Mouse (Mus musculus): ENCODE results near the gene Bag5.
"Not testable (repeated sequence)": the region's sequence is repeated elsewhere in the genome, so short reads cannot be mapped to it uniquely, and the experiment has no call there.

Bag5 gene

GRCm38 (mm10) chr12:111736676-111737075 lies 23.6 kb upstream of the Bag5 start:
- DNase-seq (ENCODE audit: low read depth, low spot score), result not testable (repeated sequence)

DNA sequence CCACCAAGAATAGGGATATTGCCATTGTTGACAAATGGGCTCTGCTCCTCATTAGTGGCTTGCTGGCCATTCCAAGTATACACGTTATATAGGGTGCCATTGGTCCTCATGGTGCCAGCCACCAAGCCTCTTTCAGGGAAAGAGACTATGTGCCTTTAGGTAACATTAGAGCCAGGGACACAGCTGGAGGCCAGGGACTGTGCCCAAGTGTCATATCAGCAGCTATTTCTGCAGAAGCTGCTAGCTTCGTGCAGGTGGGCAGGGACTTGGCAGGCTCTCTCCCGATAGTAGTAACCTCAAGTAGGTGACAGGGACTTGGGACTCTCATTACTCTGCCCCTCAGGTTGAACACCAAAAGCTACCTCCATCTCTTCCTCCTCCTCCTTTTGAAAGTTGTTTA lies 21.9 kb upstream of the Bag5 start:
- no peak for DNase-seq (ENCODE audit: low read depth, low spot score)

DNA sequence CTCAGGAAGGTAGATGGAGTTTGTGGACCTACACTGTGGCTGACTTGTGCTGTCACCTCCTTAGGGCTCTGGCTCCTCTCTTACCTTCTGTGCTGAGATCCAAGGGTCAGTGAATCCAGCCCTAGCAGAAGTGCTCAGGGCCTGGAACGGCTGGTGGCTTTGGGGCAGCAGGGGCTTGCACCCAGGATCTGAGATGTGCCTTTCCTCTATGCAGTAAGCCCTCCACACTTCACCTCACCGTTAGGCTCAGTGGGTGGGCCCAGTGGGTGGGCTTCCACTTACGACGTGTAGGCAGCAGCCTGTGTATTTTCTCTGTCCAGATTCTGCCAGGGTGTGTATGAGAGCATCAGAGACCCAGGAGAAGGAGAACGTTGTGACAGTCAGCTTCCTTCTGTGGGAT lies 19.9 kb upstream of the Bag5 start:
- DNase-seq (ENCODE audit: low read depth, low spot score), result no peak

DNA sequence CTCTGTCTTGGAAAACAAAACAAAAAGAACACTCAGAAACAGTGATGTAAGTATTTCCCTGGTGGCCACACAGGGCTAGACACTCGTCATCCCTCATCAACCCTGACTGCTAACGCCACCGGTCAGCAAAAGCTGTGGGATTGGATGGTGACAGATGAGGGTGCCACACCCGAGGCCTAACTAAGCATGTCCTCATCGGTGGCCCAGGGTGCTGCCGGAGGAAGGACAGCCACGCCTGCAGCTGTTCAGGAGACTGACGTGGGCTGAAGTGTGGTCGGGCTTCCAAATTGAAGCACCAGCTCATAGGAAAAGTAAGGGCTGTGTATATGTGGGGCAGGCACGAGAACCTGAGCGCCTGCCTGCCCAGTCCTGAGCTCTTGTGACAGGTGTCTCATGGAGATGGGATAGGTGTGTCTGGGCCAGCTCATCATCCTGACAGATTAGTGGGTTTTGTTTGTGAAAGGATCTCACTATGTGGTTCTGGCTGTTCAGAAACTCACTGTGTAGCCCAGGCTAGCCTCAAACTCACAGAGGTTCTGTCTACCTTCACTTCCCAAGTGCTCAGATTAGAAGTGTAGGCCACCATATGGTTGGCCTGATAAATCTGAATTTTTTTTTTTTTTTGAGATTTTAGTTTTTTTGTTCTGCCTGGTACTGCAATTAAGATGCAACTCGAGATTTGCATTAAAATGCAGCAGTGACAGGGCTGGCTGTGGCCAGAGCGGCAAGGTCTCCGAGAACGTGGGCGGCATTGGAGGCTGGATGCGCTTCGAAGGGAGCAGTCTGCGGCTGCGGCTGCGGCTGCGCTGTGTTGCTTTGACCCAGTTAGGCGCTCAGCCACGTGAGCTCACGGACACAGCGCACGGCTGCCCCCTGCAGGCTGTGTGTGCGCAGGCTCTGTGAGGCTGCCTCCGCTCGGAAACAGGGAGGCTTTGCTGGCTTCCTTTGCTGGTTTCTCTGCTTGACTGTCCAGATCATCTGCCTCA lies 19.1 kb upstream of the Bag5 start:
- DNase-seq (ENCODE audit: low read depth, low spot score), result peak; percentile 60

DNA sequence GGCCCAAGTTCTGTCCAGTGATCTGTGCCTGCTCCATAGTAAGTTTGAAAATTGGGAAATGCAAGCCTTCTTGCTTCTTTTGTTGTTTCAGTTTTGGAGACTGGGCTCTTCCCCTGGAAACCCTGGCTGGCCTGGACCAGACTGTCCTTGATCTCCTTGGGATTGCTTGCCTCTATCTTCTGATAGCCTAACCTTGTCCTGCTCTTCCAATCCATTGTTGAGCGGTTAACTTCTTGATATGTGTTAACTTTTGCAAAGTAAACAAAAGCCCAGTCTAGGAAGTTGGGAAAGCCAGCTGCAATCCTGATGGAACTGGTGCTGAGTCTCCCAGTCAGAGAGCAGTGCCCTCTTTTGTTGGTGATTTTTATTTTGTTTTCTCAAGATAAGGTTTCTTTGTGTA lies 14.9 kb upstream of the Bag5 start:
- no peak for DNase-seq (ENCODE audit: low read depth, low spot score)

- DNase-seq (ENCODE audit: low read depth, low spot score), result no peak
These were observed 13.0 kb upstream of the Bag5 start for GRCm38 (mm10) chr12:111726122-111726463.

- no peak for DNase-seq (ENCODE audit: low read depth, low spot score)
These were observed 12.5 kb upstream of the Bag5 start for GRCm38 (mm10) chr12:111725338-111726121.

DNA sequence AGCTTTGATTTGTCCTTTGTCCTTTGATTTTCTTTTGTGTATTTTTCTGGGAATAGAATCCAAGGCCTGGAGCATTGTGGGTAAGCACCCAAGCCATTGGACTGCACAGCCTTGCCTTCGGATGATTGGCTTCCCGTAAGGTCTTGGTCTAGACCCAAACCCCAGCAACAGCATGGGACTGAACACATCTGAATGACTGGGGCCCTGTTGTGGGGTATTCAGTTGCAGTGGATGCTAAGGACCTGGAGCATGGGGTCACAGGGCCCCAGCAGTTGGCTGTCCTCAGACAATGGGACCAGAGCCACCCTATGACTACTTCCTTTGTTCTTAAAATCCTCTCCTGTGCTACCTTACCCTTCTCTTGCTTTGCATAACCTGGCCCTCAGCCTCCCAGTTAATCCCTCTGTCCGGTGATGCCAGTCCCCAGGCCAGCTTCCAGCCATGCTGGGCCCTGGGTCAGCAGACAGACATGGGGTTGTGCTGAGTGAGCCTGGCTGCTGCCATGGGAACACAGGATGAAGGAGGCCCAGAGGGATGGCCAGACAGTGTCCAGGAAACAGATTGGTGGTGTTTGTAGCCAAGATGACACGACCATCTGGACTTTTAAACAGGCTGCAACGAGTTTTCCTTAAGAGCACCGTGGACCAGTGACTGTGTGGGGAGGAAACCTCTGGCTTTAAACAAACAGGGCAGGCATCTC lies 11.7 kb upstream of the Bag5 start:
- no peak for DNase-seq (ENCODE audit: low read depth, low spot score)

DNA sequence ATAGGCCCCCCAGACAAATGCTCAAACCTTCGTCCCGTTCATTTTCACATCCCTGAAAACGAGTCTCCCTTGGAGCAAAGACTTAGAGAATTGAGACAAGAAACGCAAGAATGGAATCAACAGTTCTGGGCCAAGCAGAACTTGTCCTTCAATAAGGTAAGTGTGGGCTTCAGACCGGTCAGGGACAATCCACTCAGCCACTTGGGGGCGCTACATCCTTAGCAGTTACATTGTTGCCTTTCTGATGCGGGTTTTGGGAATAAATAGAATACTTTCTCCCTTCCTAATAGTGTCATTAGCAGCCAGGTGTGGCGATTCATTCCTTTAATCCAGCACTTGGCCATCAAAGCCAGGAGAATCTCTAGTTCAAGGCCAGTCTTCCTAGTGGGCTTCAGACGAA lies 9.6 kb upstream of the Bag5 start:
- no peak for DNase-seq (ENCODE audit: low read depth, low spot score)

DNA sequence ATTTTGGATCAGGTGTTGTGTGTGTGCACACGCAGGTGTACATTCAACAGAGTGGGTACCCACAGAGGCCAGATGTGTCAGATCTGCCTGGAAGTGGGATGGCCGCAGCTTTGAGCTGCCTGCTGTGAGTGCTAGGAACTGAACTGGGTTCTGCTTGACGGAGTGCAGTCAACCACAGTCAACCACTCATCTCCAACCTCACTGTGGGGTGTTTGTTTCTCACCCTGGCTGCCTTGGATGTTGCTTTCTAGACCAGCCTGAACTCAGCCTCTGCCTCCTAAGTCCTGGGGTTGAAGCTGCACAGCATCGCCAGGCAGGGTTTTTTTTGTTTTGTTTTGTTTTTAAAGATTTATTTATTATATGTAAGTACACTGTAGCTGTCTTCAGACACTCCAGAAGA lies 7.2 kb upstream of the Bag5 start:
- DNase-seq (ENCODE audit: low read depth, low spot score), result no peak

DNA sequence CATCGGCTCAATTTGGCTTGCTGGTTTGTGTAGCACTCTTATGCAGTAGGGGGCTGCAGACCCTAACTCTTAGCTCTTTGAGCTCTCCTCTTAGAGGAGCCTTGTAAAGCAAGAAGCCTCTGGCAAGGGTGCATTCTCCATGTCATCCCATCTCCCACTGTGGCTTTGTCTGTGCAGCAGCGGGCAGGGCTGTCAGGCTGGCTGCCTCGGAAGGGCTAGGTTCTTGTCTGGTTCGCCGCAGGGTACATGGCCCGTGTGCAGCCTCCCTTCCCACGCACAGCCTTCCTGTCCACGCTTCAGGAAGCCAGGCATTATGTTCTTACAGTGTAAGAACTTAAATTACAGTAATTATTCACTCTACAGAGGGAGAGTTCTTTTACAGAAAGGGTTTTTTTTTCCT lies 5.6 kb upstream of the Bag5 start:
- DNase-seq (ENCODE audit: low read depth, low spot score), result no peak

- DNase-seq (ENCODE audit: low read depth, low spot score), result no peak
These were observed 3.4 kb upstream of the Bag5 start for GRCm38 (mm10) chr12:111716505-111716904.

DNA sequence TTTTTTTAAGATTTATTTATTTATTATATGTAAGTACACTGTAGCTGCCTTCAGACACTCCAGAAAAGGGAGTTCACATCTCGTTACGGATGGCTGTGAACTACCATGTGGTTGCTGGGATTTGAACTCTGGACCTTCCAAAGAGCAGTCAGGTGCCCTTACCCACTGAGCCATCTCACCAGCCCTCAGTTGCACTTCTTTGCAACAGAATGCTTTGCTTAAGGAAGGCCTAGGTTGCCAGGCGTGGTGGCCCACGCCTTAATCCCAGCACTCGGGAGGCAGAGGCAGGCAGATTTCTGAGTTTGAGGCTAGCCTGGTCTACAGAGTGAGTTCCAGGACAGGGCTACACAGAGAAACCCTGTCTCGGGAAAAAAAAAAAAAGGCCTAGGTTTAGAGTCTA lies 823 bp upstream of the Bag5 start:
- not testable (repeated sequence) for DNase-seq (ENCODE audit: low read depth, low spot score)

GRCm38 (mm10) chr12:111712476-111712875 lies 581 bp downstream of the Bag5 start:
- DNase-seq (ENCODE audit: low read depth, low spot score), result no peak

DNA sequence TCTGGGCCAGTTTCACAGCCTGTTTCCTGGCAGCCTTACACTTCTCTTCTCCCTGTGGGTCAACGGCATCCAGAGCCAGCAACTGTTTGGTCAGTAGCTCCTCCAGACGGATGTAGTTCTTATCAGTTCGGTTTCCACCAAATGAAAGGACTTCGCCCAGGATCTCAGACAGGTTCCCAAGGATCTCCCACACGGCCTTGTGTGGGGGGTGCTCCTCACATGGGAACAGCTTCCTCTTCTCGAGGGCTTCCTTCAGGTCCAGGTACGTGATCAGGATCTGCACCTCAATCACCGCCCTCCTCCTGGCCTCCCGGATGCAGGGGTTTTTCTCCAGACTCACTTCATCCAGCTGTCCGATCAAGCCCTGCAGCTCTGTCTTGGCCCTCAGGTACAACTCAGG lies 3.0 kb downstream of the Bag5 start:
- DNase-seq (ENCODE audit: low read depth, low spot score), result no peak

DNA sequence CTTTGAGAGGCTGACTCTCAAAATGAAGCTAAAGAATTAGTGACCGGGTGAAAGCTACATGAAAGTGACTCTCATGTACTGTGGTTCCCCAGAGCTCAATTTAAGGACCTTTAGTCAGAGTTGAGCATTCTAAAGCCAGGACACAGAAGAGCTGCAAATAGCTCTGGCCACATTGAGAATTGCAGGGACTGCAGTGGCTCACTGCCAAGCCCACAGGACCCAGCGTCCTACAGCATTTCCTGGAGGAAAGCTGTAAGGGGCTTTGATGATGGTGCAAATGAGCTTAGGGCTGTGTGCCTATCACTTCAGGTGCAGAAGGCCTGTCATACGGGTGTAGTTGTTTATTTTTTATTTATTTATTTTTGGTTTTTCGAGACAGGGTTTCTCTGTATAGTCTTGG lies 4.9 kb downstream of the Bag5 start:
- DNase-seq (ENCODE audit: low read depth, low spot score), result no peak

DNA sequence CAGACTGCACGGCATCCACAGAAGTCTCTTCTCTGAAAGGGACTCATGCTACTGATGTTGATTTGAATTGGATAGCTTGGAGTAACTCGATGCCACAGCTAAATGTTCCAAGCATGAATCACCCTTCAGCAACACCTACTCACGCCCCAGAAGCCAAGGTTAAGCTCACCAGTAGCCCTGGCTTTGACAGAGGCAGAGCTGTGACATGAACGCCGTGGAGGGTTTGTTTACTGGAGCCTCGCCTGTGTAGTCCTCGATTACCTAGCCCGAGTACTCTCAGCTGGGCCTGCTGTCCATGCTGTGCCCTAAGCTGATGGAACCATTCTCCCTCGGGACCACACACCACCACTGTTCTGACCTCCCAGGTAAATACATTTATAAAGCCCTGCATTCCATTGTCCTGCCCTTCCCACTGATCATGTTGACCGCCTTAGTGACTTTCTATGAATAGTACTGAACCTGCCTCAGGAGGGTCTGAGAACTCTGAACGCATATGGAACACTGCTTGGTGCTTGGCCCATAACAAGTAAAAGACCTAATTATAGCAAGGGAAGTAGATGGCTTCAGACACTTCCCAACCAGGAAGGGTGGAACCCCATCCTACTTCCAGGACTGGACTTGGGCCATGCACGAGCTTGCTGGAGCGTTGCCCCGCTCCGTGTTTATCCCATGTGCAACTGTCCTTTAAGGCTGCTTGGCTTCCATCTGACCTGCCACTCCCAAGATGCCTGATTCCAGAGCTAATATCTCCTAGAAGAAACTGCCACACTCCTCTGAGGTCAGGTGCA lies 7.7 kb downstream of the Bag5 start:
- no peak for DNase-seq (ENCODE audit: low read depth, low spot score)

GRCm38 (mm10) chr12:111704609-111705008 lies 8.4 kb downstream of the Bag5 start:
- no peak for DNase-seq (ENCODE audit: low read depth, low spot score)

DNA sequence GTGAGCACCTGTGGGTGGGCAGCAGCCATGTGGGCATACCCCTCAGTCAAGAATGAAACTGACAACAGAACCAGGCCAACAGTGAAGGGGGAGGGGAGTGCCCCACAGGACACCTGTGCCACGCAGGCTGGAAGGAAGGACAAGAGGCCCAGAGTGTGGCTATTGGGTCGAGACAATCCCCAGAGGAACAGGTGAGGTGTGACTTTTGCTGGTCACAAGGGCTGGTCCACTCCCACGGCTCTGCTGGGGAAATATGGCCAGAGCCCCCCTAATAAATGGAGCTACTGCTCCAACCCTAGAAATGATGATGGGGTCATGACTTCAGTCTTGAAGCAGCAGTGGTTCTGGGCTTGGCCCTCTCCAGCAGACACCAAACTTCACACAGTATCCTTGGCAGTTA lies 9.8 kb downstream of the Bag5 start:
- DNase-seq (ENCODE audit: low read depth, low spot score), result no peak

GRCm38 (mm10) chr12:111700920-111701458 lies 12.1 kb downstream of the Bag5 start:
- no peak for DNase-seq (ENCODE audit: low read depth, low spot score)

- DNase-seq (ENCODE audit: low read depth, low spot score), result no peak
These were observed 13.5 kb downstream of the Bag5 start for GRCm38 (mm10) chr12:111699542-111699941.

All from WW6 (cell line).